8 mouse cellular contexts compared by ENCODE assay signal in genomic region chr1:139438373-139438772, GRCm38 (mm10). TPM values are rescaled to one million over a fixed set of nuclear protein-coding genes. Genes with fewer than 3 reads are reported as not detected.
DNase-seq lines count a peak whose midpoint lies in the region; ATAC-seq and TF ChIP-seq lines count a peak whose summit lies in the region.
"Had no signal": no experiment of that assay in that cellular context is flagged by ENCODE, and none has a peak within 500 bp of the region (broad histone marks: within the 10 kb centered on the region; RNA-seq: fewer than 3 reads in every experiment).

No protein-coding gene starts in this region.

- peak; percentile 50 for TF ChIP-seq CTCF in forebrain, postnatal 0 days (IDR thresholded peaks at IDR 0.05; ENCODE audit: low read depth)
- TF ChIP-seq CTCF in liver, postnatal 0 days (IDR thresholded peaks at IDR 0.05; ENCODE audit: low read depth): peak; percentile 58

- DNase-seq in left cerebral cortex, postnatal 4 days: peak; percentile 56
- no peak for DNase-seq in left cerebral cortex, adult 18-20 months (ENCODE audit: low spot score in 2 of 2)
- peak; percentile 79 for DNase-seq in R1 (ENCODE audit: low read depth, low spot score)
- peak; percentile 61 for DNase-seq in forebrain, postnatal 0 days
- DNase-seq in liver, postnatal 0 days: peak; percentile 40
- peak; percentile 43 for DNase-seq in thymus, postnatal 25 days
- no peak for DNase-seq in gastrocnemius, postnatal 14 days

- no peaks in the 10 kb centered on the region for H3K9me3 ChIP-seq in forebrain, postnatal 0 days (ENCODE audit: low read length)
- no peaks in the 10 kb centered on the region for H3K9me3 ChIP-seq in liver, postnatal 0 days (ENCODE audit: low read length)
- H3K9me3 ChIP-seq: embryonic facial prominence, embryonic 12.5 days had no signal

- H3K36me3 ChIP-seq in forebrain, postnatal 0 days (ENCODE audit: insufficient read depth): peaks cover 31% of the 10 kb centered on the region
- H3K36me3 ChIP-seq in liver, postnatal 0 days (replicated peaks; ENCODE audit: insufficient read depth, low read length): peaks cover 37% of the 10 kb centered on the region

- H3K4me2 ChIP-seq in forebrain, postnatal 0 days (ENCODE audit: low read depth): no peak overlapping the region
- H3K4me2 ChIP-seq in liver, postnatal 0 days (ENCODE audit: low read depth, low read length): no peak overlapping the region
- H3K4me2 ChIP-seq: embryonic facial prominence, embryonic 12.5 days had no signal

- H3K4me1 ChIP-seq in forebrain, postnatal 0 days (ENCODE audit: insufficient read depth): no peaks in the 10 kb centered on the region
- H3K4me1 ChIP-seq in liver, postnatal 0 days (ENCODE audit: insufficient read depth): no peaks in the 10 kb centered on the region
- H3K4me1 ChIP-seq: embryonic facial prominence, embryonic 12.5 days had no signal

- intact Hi-C loops in left cerebral cortex, postnatal 4 days (cut with DNase I): no loop called here
- intact Hi-C loops in gastrocnemius, postnatal 14 days (cut with DNase I; ENCODE audit: low total_unique reads): loop anchor here (2.0 kb wide), 1 partner anchor 30 kb away; no protein-coding TSS in a partner anchor

- no peak overlapping the region for H3K9ac ChIP-seq in forebrain, postnatal 0 days
- H3K9ac ChIP-seq in liver, postnatal 0 days (replicated peaks): no peak overlapping the region
- H3K9ac ChIP-seq: embryonic facial prominence, embryonic 12.5 days had no signal

- no peaks in the 10 kb centered on the region for H3K27me3 ChIP-seq in forebrain, postnatal 0 days (ENCODE audit: insufficient read depth, low read length)
- H3K27me3 ChIP-seq in liver, postnatal 0 days (ENCODE audit: insufficient read depth, low read length): no peaks in the 10 kb centered on the region
- H3K27me3 ChIP-seq: embryonic facial prominence, embryonic 12.5 days had no signal

- H3K27ac ChIP-seq in forebrain, postnatal 0 days (ENCODE audit: low read depth, low read length): no peak overlapping the region
- no peak overlapping the region for H3K27ac ChIP-seq in liver, postnatal 0 days (ENCODE audit: low read depth)
- H3K27ac ChIP-seq: embryonic facial prominence, embryonic 12.5 days had no signal

- ATAC-seq in forebrain, postnatal 0 days: no peak; the same call in 1 of the 2 replicates
- ATAC-seq in liver, postnatal 0 days: no peak

- no peak for TF ChIP-seq EP300 in liver, postnatal 0 days (IDR thresholded peaks at IDR 0.05; ENCODE audit: low read depth)

- no peak overlapping the region for H3K4me3 ChIP-seq in forebrain, postnatal 0 days (ENCODE audit: low read depth, low read length)
- no peak overlapping the region for H3K4me3 ChIP-seq in liver, postnatal 0 days (ENCODE audit: low read depth, low read length)
- H3K4me3 ChIP-seq: embryonic facial prominence, embryonic 12.5 days had no signal

RNA-seq across cellular contexts. Expression of gene Aspm, which starts 16.2 kb away (rescaled TPM):
- 1 to 10 TPM; 4.4 to 4.7 TPM for total RNA-seq in left cerebral cortex, postnatal 4 days (2021)
- total RNA-seq in left cerebral cortex, adult 18-20 months (2021): under 1 TPM; 0.45 to 0.49 TPM
- 3.2 and 5.4 TPM in 2 replicates for total RNA-seq in forebrain, postnatal 0 days (2014; rRNA removed)
- polyA plus RNA-seq in forebrain, postnatal 0 days (2015; fragmentation: Nextera tagmentation; extraction: Ambion mirVana): 1.2 and 1.7 TPM in 2 replicates
- 4.6 and 5.3 TPM in 2 replicates for polyA plus RNA-seq in liver, postnatal 0 days (2015; fragmentation: Nextera tagmentation; extraction: Ambion mirVana)
- total RNA-seq in gastrocnemius, postnatal 14 days (2021): 1 to 10 TPM; 2.5 to 2.7 TPM

RNA-seq across cellular contexts. Expression of gene Zbtb41, which starts 16.3 kb away (rescaled TPM):
- 10 to 100 TPM; 57.9 to 59.5 TPM for total RNA-seq in left cerebral cortex, postnatal 4 days (2021)
- 10 to 100 TPM; 27.4 to 32.2 TPM for total RNA-seq in left cerebral cortex, adult 18-20 months (2021)
- 47.6 and 57.3 TPM in 2 replicates for total RNA-seq in forebrain, postnatal 0 days (2014; rRNA removed)
- 7.3 and 10.9 TPM in 2 replicates for polyA plus RNA-seq in forebrain, postnatal 0 days (2015; fragmentation: Nextera tagmentation; extraction: Ambion mirVana)
- 1.5 and 1.6 TPM in 2 replicates for polyA plus RNA-seq in liver, postnatal 0 days (2015; fragmentation: Nextera tagmentation; extraction: Ambion mirVana)
- 10 to 100 TPM; 12.8 to 13.6 TPM for total RNA-seq in gastrocnemius, postnatal 14 days (2021)

Comparison
In these comparisons a context has a peak if more than half of its experiments do, and no peak if none do; other contexts are left out.
1. DNase-seq: peak in left cerebral cortex, postnatal 4 days (single experiment), R1 (single experiment), forebrain, postnatal 0 days (single experiment), liver, postnatal 0 days (single experiment) and thymus, postnatal 25 days (single experiment); none in left cerebral cortex, adult 18-20 months (0 of 2) and gastrocnemius, postnatal 14 days (single experiment).